In genomic region chr9:80340927-80341326, GRCm38 (mm10) we compare ENCODE assay signal across 29 mouse cellular contexts.
A peak's percentile ranks its signal among the peaks of the same experiment; 100 is the strongest.
DNase-seq lines count a peak whose midpoint lies in the region; ATAC-seq lines count a peak whose summit lies in the region.
"Had no signal": no experiment of that assay in that cellular context is flagged by ENCODE, and none has a peak within 500 bp of the region (broad histone marks: within the 10 kb centered on the region; RNA-seq: fewer than 3 reads in every experiment).

No protein-coding gene starts in this region.

- H3K27ac ChIP-seq in forebrain, embryonic 16.5 days (ENCODE audit: low read length), result no peak overlapping the region
- no peak overlapping the region for H3K27ac ChIP-seq in forebrain, embryonic 12.5 days
- H3K27ac ChIP-seq: embryonic facial prominence, embryonic 13.5 days; hindbrain, embryonic 14.5 days; liver, embryonic 12.5 days; midbrain, embryonic 12.5 days; neural tube, embryonic 15.5 days; stomach, embryonic 15.5 days had no signal

- no peaks in the 10 kb centered on the region for H3K36me3 ChIP-seq in forebrain, embryonic 16.5 days (ENCODE audit: control insufficient read depth, insufficient read depth)
- H3K36me3 ChIP-seq in forebrain, embryonic 12.5 days (replicated peaks), result no peaks in the 10 kb centered on the region
- H3K36me3 ChIP-seq: embryonic facial prominence, embryonic 13.5 days; liver, embryonic 12.5 days; midbrain, embryonic 12.5 days; neural tube, embryonic 15.5 days; stomach, embryonic 15.5 days had no signal

- H3K9me3 ChIP-seq in forebrain, embryonic 16.5 days (ENCODE audit: control insufficient read depth, low read length), result no peaks in the 10 kb centered on the region
- no peaks in the 10 kb centered on the region for H3K9me3 ChIP-seq in forebrain, embryonic 12.5 days
- H3K9me3 ChIP-seq: embryonic facial prominence, embryonic 13.5 days; liver, embryonic 12.5 days; midbrain, embryonic 12.5 days; neural tube, embryonic 15.5 days; stomach, embryonic 15.5 days had no signal

- intact Hi-C loops in heart, postnatal 14 days (cut with DNase I), result no loop called here

- H3K4me3 ChIP-seq in forebrain, embryonic 16.5 days (replicated peaks; ENCODE audit: low read length), result no peak overlapping the region
- no peak overlapping the region for H3K4me3 ChIP-seq in forebrain, embryonic 12.5 days (replicated peaks)
- H3K4me3 ChIP-seq: embryonic facial prominence, embryonic 13.5 days; erythroblast, embryonic 14.5 days; liver, embryonic 12.5 days; midbrain, embryonic 12.5 days; neural tube, embryonic 15.5 days; stomach, embryonic 15.5 days had no signal

- no peak overlapping the region for H3K4me2 ChIP-seq in forebrain, embryonic 16.5 days (ENCODE audit: low read length)
- H3K4me2 ChIP-seq in forebrain, embryonic 12.5 days, result no peak overlapping the region
- H3K4me2 ChIP-seq: embryonic facial prominence, embryonic 13.5 days; heart, embryonic 11.5 days; hindbrain, embryonic 14.5 days; liver, embryonic 12.5 days; midbrain, embryonic 12.5 days; neural tube, embryonic 15.5 days; stomach, embryonic 15.5 days had no signal

- H3K4me1 ChIP-seq in forebrain, embryonic 16.5 days (replicated peaks; ENCODE audit: control insufficient read depth, insufficient read depth, low read length), result no peaks in the 10 kb centered on the region
- H3K4me1 ChIP-seq in forebrain, embryonic 12.5 days, result no peaks in the 10 kb centered on the region
- H3K4me1 ChIP-seq: liver, embryonic 12.5 days; midbrain, embryonic 12.5 days; neural tube, embryonic 15.5 days; stomach, embryonic 15.5 days had no signal

- no peak overlapping the region for H3K9ac ChIP-seq in forebrain, embryonic 16.5 days (replicated peaks; ENCODE audit: low read depth, low read length)
- H3K9ac ChIP-seq in forebrain, embryonic 12.5 days, result no peak overlapping the region
- H3K9ac ChIP-seq: embryonic facial prominence, embryonic 13.5 days; hindbrain, embryonic 14.5 days; liver, embryonic 12.5 days; liver, postnatal 0 days; midbrain, embryonic 12.5 days; neural tube, embryonic 15.5 days; stomach, embryonic 15.5 days had no signal

- no peaks in the 10 kb centered on the region for H3K27me3 ChIP-seq in forebrain, embryonic 16.5 days (replicated peaks; ENCODE audit: control insufficient read depth, insufficient read depth, low read length)
- H3K27me3 ChIP-seq in forebrain, embryonic 12.5 days, result no peaks in the 10 kb centered on the region
- H3K27me3 ChIP-seq: embryonic facial prominence, embryonic 13.5 days; liver, embryonic 12.5 days; midbrain, embryonic 12.5 days; neural tube, embryonic 15.5 days; stomach, embryonic 15.5 days had no signal

- ATAC-seq in forebrain, embryonic 16.5 days, result peak; percentile 78
- ATAC-seq in forebrain, embryonic 12.5 days (ENCODE audit: low FRiP score), result no peak
- ATAC-seq: intestine, postnatal 0 days; liver, embryonic 12.5 days; liver, postnatal 0 days had no signal

- peak; percentile 15 for DNase-seq in layer of hippocampus, adult 11-12 months (ENCODE audit: low spot score)
- no peak for DNase-seq in layer of hippocampus, adult 9-10 months (ENCODE audit: low spot score)
- DNase-seq in A20 (ENCODE audit: low read depth, low spot score), result peak; percentile 27
- DNase-seq in Muller cell, postnatal 12 days (ENCODE audit: inconsistent ontology term), result peak; percentile 60
- no peak for DNase-seq in heart, postnatal 14 days
- DNase-seq: adrenal gland, adult 8-10 months; cerebellum, adult 11-12 months; cerebellum, adult 9-11 months; embryo, embryonic 11 days; heart, adult 18-20 months; kidney, adult 9 months; kidney, postnatal 10 days; left cerebral cortex, postnatal 4 days; liver, postnatal 0 days; lung, postnatal 36 days; right cerebral cortex, postnatal 25 days; thymus, adult 18-20 months; thymus, postnatal 36 days had no signal

- WGBS in forebrain, embryonic 16.5 days, result 14% methylated on average over 1 of the region's 1 CpGs
- 43% methylated on average over 1 of the region's 1 CpGs for WGBS in forebrain, embryonic 12.5 days

Comparison
In these comparisons a context has a peak if more than half of its experiments do, and no peak if none do; other contexts are left out.
1. DNase-seq: peak in layer of hippocampus, adult 11-12 months (single experiment), A20 (single experiment) and Muller cell, postnatal 12 days (single experiment); none in layer of hippocampus, adult 9-10 months (single experiment) and heart, postnatal 14 days (0 of 2).